Mouse (Mus musculus): Measurements from ENCODE around the gene Lamp2.
A peak's percentile ranks its signal among the peaks of the same experiment; 100 is the strongest.

- no peak for TF ChIP-seq CTCF (IDR thresholded peaks at IDR 0.05; ENCODE audit: insufficient read depth, low read depth, low read length)
- TF ChIP-seq POLR2A (IDR thresholded peaks at IDR 0.05; ENCODE audit: insufficient read depth, low read depth, low read length): peak; percentile 46; the same call in 1 of the 2 replicates
Measured at GRCm38 (mm10) chrX:38455890-38456634, at the start of gene Lamp2.
